Mouse (Mus musculus) 416B (cell line): ENCODE results near the gene N4bp2.
A peak's percentile ranks its signal among the peaks of the same experiment; 100 is the strongest.

ENCODE experiments used
- DNase-seq: peaks from one replicate; pipeline ENCODE4 v3.0.0; 2011; ENCODE audit warnings: low read depth

Gene N4bp2

GRCm38 (mm10) chr5:65829059-65829458, 65.7 kb downstream of the N4bp2 start:
- no peak for DNase-seq

GRCm38 (mm10) chr5:65831917-65832618, 68.7 kb downstream of the N4bp2 start:
- DNase-seq: peak; percentile 93

- no peak for DNase-seq
Measured at GRCm38 (mm10) chr5:65833092-65833491, 69.8 kb downstream of the N4bp2 start.

- no peak for DNase-seq
Measured at GRCm38 (mm10) chr5:65833766-65834498, 70.6 kb downstream of the N4bp2 start.

- no peak for DNase-seq
Measured at GRCm38 (mm10) chr5:65838053-65838452, 74.7 kb downstream of the N4bp2 start.

- DNase-seq: no peak
Measured at GRCm38 (mm10) chr5:65842947-65843346, 79.6 kb downstream of the N4bp2 start.

- DNase-seq: no peak
Measured at GRCm38 (mm10) chr5:65846534-65846933, 83.2 kb downstream of the N4bp2 start.

GRCm38 (mm10) chr5:65846958-65847357, 83.6 kb downstream of the N4bp2 start:
- DNase-seq: no peak

- no peak for DNase-seq
Measured at GRCm38 (mm10) chr5:65847656-65848055, 84.3 kb downstream of the N4bp2 start.

GRCm38 (mm10) chr5:65850765-65851164, 87.4 kb downstream of the N4bp2 start:
- no peak for DNase-seq

GRCm38 (mm10) chr5:65854786-65855191, 91.5 kb downstream of the N4bp2 start:
- no peak for DNase-seq

GRCm38 (mm10) chr5:65855571-65855970, 92.2 kb downstream of the N4bp2 start:
- no peak for DNase-seq

- no peak for DNase-seq
Measured at GRCm38 (mm10) chr5:65856591-65857411, 93.5 kb downstream of the N4bp2 start.

- no peak for DNase-seq
Measured at GRCm38 (mm10) chr5:65857935-65858334, 94.6 kb downstream of the N4bp2 start.

- DNase-seq: no peak
Measured at GRCm38 (mm10) chr5:65858355-65858754, 95.0 kb downstream of the N4bp2 start.

GRCm38 (mm10) chr5:65858898-65859297, 95.6 kb downstream of the N4bp2 start:
- DNase-seq: no peak

- no peak for DNase-seq
Measured at GRCm38 (mm10) chr5:65859396-65859795, 96.1 kb downstream of the N4bp2 start.

- peak; percentile 39 for DNase-seq
Measured at GRCm38 (mm10) chr5:65860281-65861000, 97.1 kb downstream of the N4bp2 start.

- DNase-seq: no peak
Measured at GRCm38 (mm10) chr5:65861154-65861944, 98.0 kb downstream of the N4bp2 start, which contains the start of gene Rhoh. TSS of gene Rhoh (plus strand) at chr5:65861213.

- no peak for DNase-seq
Measured at GRCm38 (mm10) chr5:65862217-65862927, 99.1 kb downstream of the N4bp2 start.
